Mouse (Mus musculus) hindbrain, embryonic 11.5 days (tissue): ENCODE data around the gene Pofut2. TPM values are rescaled to one million over a fixed set of nuclear protein-coding genes. Genes with fewer than 3 reads are reported as not detected.

Experiments
- ATAC-seq: fragments of 200-750 bp; cut with Nextera tagmentation; 2 replicates; pipeline ENCODE4 v1.8.0; 2017; ENCODE audit warnings: mild to moderate bottlenecking, moderate TSS enrichment, moderate library complexity; ENCODE audit not compliant: low FRiP score
- DNase-seq: peaks from one replicate; pipeline ENCODE4 v3.0.0-alpha.2; 2015; ENCODE audit warnings: low spot score
- H3K27ac ChIP-seq: fragments of 300-500 bp; sonication (generic); 2 replicates; pipeline ENCODE4 v1.5.1; 2014; ENCODE audit warnings: mild to moderate bottlenecking, low read depth, low read length
- H3K27me3 ChIP-seq: fragments of 300-500 bp; sonication (generic); 2 replicates; pipeline ENCODE4 v1.6.1; 2014; ENCODE audit warnings: mild to moderate bottlenecking, low read length, moderate library complexity, mixed read lengths; ENCODE audit not compliant: control insufficient read depth, insufficient read depth
- H3K36me3 ChIP-seq: fragments of 300-500 bp; sonication (generic); 2 replicates; pipeline ENCODE4 v1.6.1; 2014; ENCODE audit warnings: mild to moderate bottlenecking, low read length, moderate library complexity, mixed read lengths; ENCODE audit not compliant: control insufficient read depth, insufficient read depth
- H3K4me1 ChIP-seq: fragments of 300-500 bp; sonication (generic); replicated peaks from 2 replicates; pipeline ENCODE4 v1.6.1; 2014; ENCODE audit warnings: low read length, mixed read lengths; ENCODE audit not compliant: control insufficient read depth, insufficient read depth
- H3K4me2 ChIP-seq: fragments of 300-500 bp; sonication (generic); replicated peaks from 2 replicates; pipeline ENCODE4 v1.6.1; 2014; ENCODE audit warnings: mild to moderate bottlenecking, low read depth, low read length
- H3K4me3 ChIP-seq: fragments of 300-500 bp; sonication (generic); 2 replicates; pipeline ENCODE4 v1.5.1; 2014; ENCODE audit warnings: low read depth, low read length
- H3K9ac ChIP-seq: fragments of 300-500 bp; sonication (generic); 2 replicates; pipeline ENCODE4 v1.6.1; 2014; ENCODE audit warnings: low read depth, low read length
- H3K9me3 ChIP-seq: fragments of 300-500 bp; sonication (generic); 2 replicates; pipeline ENCODE4 v1.6.1; 2016; ENCODE audit warnings: low read length; ENCODE audit not compliant: control insufficient read depth
- WGBS: fragments of 180-500 bp; shearing (Covaris S2); extraction: QIAGEN DNeasy Blood & Tissue Kit; methylation state at CpG from one replicate; pipeline ENCODE4 v1.1.7; 2014; 5-methylcytosine and 5-hydroxymethylcytosine counted together
- polyA plus RNA-seq: library from polyadenylated mRNA; unstranded; fragments of >200 nt; fragmentation: Nextera tagmentation; extraction: Ambion mirVana; gene quantifications from 2 replicates; pipeline ENCODE4 v1.2.1, GENCODE M21; 2014

The Pofut2 gene
- polyA plus RNA-seq, 1 experiment from 2014 or later: 72.6 TPM

DNA sequence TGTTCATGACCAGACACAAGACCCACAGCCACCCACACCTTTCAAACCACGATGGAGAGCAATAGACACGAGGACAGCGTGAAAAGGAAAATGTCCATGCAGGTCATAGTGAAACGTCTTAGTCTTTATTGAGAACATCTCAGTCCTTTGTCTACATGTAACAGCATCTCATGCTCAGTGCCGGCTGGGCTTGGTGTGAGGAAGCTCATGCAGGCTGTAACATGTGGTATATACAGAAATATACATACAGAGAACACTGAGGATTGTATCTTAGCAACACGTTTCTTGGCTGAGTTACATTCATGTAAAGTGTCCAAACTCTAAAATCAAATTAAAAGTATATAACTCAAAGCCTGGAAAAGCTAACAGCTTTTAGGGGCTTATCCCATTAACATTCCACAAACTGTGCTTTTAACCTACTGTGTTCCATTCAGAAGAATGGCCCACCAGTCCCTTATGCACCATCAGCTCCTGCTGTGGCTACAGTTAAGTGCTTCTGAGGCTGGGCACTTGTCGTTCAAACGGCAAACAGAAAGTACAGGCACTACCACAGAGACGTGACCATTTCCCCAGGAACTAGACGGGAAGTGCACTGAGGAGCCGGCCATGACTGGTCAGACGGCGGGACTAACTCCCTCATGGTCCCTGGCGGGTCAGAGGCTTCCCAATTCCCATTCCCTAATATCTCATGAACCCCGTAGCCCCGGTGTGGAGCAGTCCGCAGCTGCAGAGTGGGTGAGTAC lies 31.8 kb downstream of the Pofut2 start:
- Histone ChIP-seq H3K4me2 (no peak overlapping the region), H3K4me1 (no peaks in the 10 kb centered on the region), H3K36me3 (no peaks in the 10 kb centered on the region), H3K9ac (no peak overlapping the region), H3K27ac (no peak overlapping the region), H3K4me3 (no peak overlapping the region), H3K27me3 (no peaks in the 10 kb centered on the region), H3K9me3 (no peaks in the 10 kb centered on the region)
- ATAC-seq (no peak), DNase-seq (no peak)
- WGBS: 80% methylated on average over 17 of the region's 17 CpGs

- Histone ChIP-seq H3K4me3 (no peak overlapping the region), H3K4me2 (no peak overlapping the region), H3K36me3 (no peaks in the 10 kb centered on the region), H3K9ac (no peak overlapping the region), H3K27ac (no peak overlapping the region), H3K27me3 (no peaks in the 10 kb centered on the region), H3K4me1 (no peaks in the 10 kb centered on the region), H3K9me3 (no peaks in the 10 kb centered on the region)
- no peak for DNase-seq
- no peak for ATAC-seq
- WGBS: 91% methylated on average over 12 of the region's 12 CpGs
Measured at GRCm38 (mm10) chr10:77294691-77295090, 35.7 kb downstream of the Pofut2 start.

DNA sequence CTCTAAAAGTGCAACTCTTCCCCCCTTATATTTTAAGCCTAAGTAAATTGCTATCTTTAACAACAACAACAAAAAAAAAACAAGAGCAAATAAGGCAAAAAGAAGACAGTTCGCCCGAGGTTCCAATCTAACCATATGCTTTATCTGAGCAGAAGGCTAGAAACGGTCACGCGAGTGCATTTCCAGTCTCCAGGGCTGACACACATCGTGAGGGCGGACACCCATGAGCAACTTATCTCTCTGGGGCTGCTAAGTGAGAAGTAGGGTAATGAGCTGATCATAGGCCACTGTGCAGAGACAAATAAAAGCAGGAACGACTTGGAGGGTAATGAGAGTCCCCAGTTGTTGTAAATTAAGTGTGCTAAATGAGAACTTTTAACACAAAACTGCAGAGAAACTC lies 39.6 kb downstream of the Pofut2 start:
- 89% methylated on average over 8 of the region's 8 CpGs for whole genome bisulfite sequencing
- Histone ChIP-seq H3K36me3 (no peaks in the 10 kb centered on the region), H3K9ac (no peak overlapping the region), H3K4me2 (no peak overlapping the region), H3K27me3 (no peaks in the 10 kb centered on the region), H3K27ac (no peak overlapping the region), H3K4me1 (no peaks in the 10 kb centered on the region), H3K9me3 (no peaks in the 10 kb centered on the region), H3K4me3 (no peak overlapping the region)
- DNase-seq: no peak
- ATAC-seq: no peak

DNA sequence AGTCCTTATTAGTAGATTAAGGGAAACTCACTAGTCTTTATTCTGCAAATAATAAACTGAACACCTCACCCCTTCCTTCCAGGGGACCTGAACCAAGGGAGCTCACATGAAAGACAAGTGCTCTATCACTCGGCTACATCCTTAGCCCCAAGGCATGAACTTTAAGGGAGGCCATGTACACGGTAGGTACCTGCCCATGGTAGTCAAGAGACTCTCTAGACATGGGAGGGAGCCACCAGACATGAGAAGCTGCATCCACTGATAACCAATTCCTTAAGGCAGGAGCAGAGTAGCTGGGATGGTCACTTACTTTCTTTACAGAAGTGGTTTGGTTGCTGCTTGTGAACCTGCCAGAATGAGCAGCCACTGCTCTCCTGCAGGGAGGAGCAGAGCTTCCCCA lies 40.2 kb downstream of the Pofut2 start:
- Histone ChIP-seq H3K4me3 (no peak overlapping the region), H3K27me3 (no peaks in the 10 kb centered on the region), H3K27ac (no peak overlapping the region), H3K4me2 (no peak overlapping the region), H3K4me1 (no peaks in the 10 kb centered on the region), H3K9me3 (no peaks in the 10 kb centered on the region), H3K9ac (no peak overlapping the region), H3K36me3 (no peaks in the 10 kb centered on the region)
- DNase-seq (no peak), ATAC-seq (no peak)
- WGBS: 88% methylated on average over 2 of the region's 2 CpGs

DNA sequence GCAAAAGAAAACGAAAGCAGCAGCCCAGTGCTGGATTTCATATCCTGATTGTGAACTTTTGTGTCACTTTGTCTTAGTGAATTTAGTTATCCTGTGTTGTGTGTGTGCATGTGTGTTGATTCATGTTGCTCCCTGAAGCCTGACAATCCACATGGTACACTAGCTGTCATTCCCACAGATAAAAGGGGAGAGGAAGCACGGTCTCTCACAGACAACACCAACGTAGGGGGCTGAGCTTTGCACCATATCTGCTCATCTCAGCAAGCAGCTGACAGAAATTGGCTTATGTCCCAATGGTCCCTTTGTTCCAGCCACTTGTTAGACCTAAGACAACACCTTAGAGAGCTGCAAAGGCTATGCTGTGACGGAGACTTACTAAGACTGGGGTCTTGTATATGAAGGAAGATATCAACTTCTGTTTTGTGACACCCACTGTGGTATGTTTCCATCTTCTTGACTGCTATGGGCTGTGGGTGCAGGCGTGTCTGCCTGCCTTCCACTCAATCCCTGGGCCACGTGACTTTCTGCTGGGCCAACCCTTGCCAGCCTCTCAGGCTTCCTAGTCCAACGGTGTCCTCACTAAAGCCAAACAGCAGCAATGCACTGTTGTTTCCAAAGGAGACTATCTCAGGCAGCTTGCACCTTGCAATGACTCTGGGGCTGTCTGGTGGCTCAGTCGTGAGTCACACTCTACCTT lies 41.4 kb downstream of the Pofut2 start:
- no peak for ATAC-seq
- Histone ChIP-seq H3K4me3 (no peak overlapping the region), H3K27ac (no peak overlapping the region), H3K27me3 (no peaks in the 10 kb centered on the region), H3K9ac (no peak overlapping the region), H3K4me2 (no peak overlapping the region), H3K36me3 (no peaks in the 10 kb centered on the region), H3K4me1 (no peaks in the 10 kb centered on the region), H3K9me3 (no peaks in the 10 kb centered on the region)
- no peak for DNase-seq
- 83% methylated on average over 8 of the region's 8 CpGs for WGBS

DNA sequence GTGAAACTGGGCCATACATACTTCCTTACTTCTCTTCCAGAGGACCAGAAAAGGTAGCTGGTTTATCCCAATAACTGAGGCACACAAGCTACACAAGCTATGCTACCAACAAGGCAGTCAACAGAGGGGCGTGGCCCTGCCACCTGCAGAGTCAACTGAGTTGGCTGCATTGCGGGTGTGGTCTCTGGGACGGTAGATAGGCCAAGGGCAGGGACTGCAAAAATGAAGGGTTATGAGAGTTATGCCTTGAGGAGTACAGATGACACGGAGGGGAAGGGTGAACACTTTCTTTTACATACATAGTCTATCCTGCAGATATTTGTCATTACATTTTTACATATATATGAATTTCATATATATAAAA lies 41.9 kb downstream of the Pofut2 start:
- no peaks in the 10 kb centered on the region for H3K36me3 ChIP-seq
- DNase-seq (no peak), ATAC-seq (no peak)
- no peaks in the 10 kb centered on the region for H3K4me1 ChIP-seq
- no peaks in the 10 kb centered on the region for H3K27me3 ChIP-seq
- H3K9ac ChIP-seq: no peak overlapping the region
- H3K4me3 ChIP-seq: no peak overlapping the region
- WGBS: 88% methylated on average over 4 of the region's 4 CpGs
- H3K4me2 ChIP-seq: no peak overlapping the region
- no peaks in the 10 kb centered on the region for H3K9me3 ChIP-seq
- H3K27ac ChIP-seq: no peak overlapping the region

- Histone ChIP-seq H3K9ac (no peak overlapping the region), H3K36me3 (no peaks in the 10 kb centered on the region), H3K27ac (no peak overlapping the region), H3K4me3 (no peak overlapping the region), H3K27me3 (no peaks in the 10 kb centered on the region), H3K4me1 (no peaks in the 10 kb centered on the region), H3K4me2 (no peak overlapping the region), H3K9me3 (no peaks in the 10 kb centered on the region)
- no peak for DNase-seq
- ATAC-seq: no peak
- 66% methylated on average over 3 of the region's 3 CpGs for WGBS
Measured at GRCm38 (mm10) chr10:77304362-77304761, 45.3 kb downstream of the Pofut2 start.

- 20% methylated on average over 4 of the region's 4 CpGs for WGBS
- no peak overlapping the region for H3K27ac ChIP-seq
- H3K4me3 ChIP-seq: no peak overlapping the region
- no peak overlapping the region for H3K9ac ChIP-seq
- DNase-seq (peak; percentile 17), ATAC-seq (no peak)
- H3K4me1 ChIP-seq: no peaks in the 10 kb centered on the region
- H3K4me2 ChIP-seq: no peak overlapping the region
- H3K9me3 ChIP-seq: no peaks in the 10 kb centered on the region
- H3K36me3 ChIP-seq: no peaks in the 10 kb centered on the region
- H3K27me3 ChIP-seq: no peaks in the 10 kb centered on the region
Measured at GRCm38 (mm10) chr10:77304840-77305533, 46.0 kb downstream of the Pofut2 start.
